Mouse (Mus musculus) stomach, postnatal 0 days (tissue): ENCODE measurements around the gene Olfr1057. TPM values are rescaled to one million over a fixed set of nuclear protein-coding genes. Genes with fewer than 3 reads are reported as not detected.
"Not testable (repeated sequence)": the region's sequence is repeated elsewhere in the genome, so short reads cannot be mapped to it uniquely, and the experiment has no call there.

Experiments used
- ATAC-seq: fragments of 200-750 bp; cut with Nextera tagmentation; 2 replicates; pipeline ENCODE4 v1.8.0; 2017; ENCODE audit not compliant: low FRiP score, low TSS enrichment
- DNase-seq: peaks from one replicate; pipeline ENCODE4 v3.0.0-alpha.2; 2016; ENCODE audit warnings: low spot score
- H3K27ac ChIP-seq: fragments of 300-500 bp; sonication (generic); replicated peaks from 2 replicates; pipeline ENCODE4 v1.5.1; 2014; ENCODE audit warnings: mild to moderate bottlenecking, control low read depth
- H3K27me3 ChIP-seq: fragments of 300-500 bp; sonication (generic); 2 replicates; pipeline ENCODE4 v1.6.1; 2014; ENCODE audit warnings: low read length; ENCODE audit not compliant: control insufficient read depth, insufficient read depth
- H3K36me3 ChIP-seq: fragments of 300-500 bp; sonication (generic); 2 replicates; pipeline ENCODE4 v1.6.1; 2014; ENCODE audit warnings: low read length, mixed read lengths; ENCODE audit not compliant: control insufficient read depth, insufficient read depth
- H3K4me1 ChIP-seq: fragments of 300-500 bp; sonication (generic); replicated peaks from 2 replicates; pipeline ENCODE4 v1.6.1; 2014; ENCODE audit warnings: antibody characterized with exemption; ENCODE audit not compliant: control insufficient read depth, insufficient read depth
- H3K4me2 ChIP-seq: fragments of 300-500 bp; sonication (generic); replicated peaks from 2 replicates; pipeline ENCODE4 v1.6.1; 2014; ENCODE audit warnings: low read depth, mild to moderate bottlenecking, control low read depth, moderate library complexity
- H3K4me3 ChIP-seq: fragments of 300-500 bp; sonication (generic); 2 replicates; pipeline ENCODE4 v1.5.1; 2014; ENCODE audit warnings: low read depth, low read length, control low read depth
- H3K9ac ChIP-seq: fragments of 300-500 bp; sonication (generic); 2 replicates; pipeline ENCODE4 v1.6.1; 2014; ENCODE audit warnings: mild to moderate bottlenecking, low read length, control low read depth, mixed read lengths
- H3K9me3 ChIP-seq: fragments of 300-500 bp; sonication (generic); 2 replicates; pipeline ENCODE4 v1.6.1; 2016; ENCODE audit warnings: low read length; ENCODE audit not compliant: control insufficient read depth
- CTCF ChIP-seq: IDR thresholded peaks from 2 replicates; pipeline ENCODE4 v1.5.1; 2016; ENCODE audit warnings: antibody characterized with exemption, low read depth, mild to moderate bottlenecking, moderate library complexity
- EP300 ChIP-seq: optimal IDR thresholded peaks from 2 replicates; pipeline ENCODE3; 2016; ENCODE audit warnings: antibody characterized with exemption
- WGBS: fragments of 180-500 bp; shearing (Covaris S2); extraction: QIAGEN DNeasy Blood & Tissue Kit; methylation state at CpG from one replicate; pipeline ENCODE4 v1.1.7; 2014; 5-methylcytosine and 5-hydroxymethylcytosine counted together
- polyA plus RNA-seq: library from polyadenylated mRNA; unstranded; fragments of >200 nt; fragmentation: Nextera tagmentation; extraction: Ambion mirVana; gene quantifications from 2 replicates; pipeline ENCODE4 v1.2.1, GENCODE M21; 2015

The Olfr1057 gene
- polyA plus RNA-seq, 1 experiment from 2014 or later, result not detected

DNA sequence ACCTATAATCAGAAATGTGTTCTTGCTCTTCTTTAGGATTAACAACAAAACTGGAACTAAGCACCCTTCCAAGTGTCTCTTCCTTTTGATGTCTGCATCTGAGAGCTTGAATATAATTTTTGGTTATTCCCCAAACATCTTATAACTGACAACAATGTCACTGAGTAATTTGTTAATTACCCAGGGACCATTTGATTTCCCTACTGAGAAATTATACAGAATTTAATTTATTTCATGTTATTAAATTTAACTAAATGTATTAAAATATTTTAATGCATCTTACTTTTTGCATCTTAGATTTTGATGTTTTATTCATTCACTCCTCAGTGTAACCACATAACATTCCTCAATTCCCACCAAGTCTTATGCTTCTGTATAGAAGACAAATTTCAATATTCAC, 15.8 kb downstream of the Olfr1057 start, which contains the start of gene Olfr1056:
Olfr1056 (minus strand) TSS at position 101 of the 400 bp plus-strand sequence.
- TF ChIP-seq CTCF (no peak), EP300 (no peak)
- H3K36me3 ChIP-seq, result no peaks in the 10 kb centered on the region
- H3K4me1 ChIP-seq, result no peaks in the 10 kb centered on the region
- DNase-seq (no peak), ATAC-seq (no peak)
- H3K27me3 ChIP-seq, result no peaks in the 10 kb centered on the region
- H3K27ac ChIP-seq, result no peak within 1 kb of the TSS
- no peak within 1 kb of the TSS for H3K9ac ChIP-seq
- no peak within 1 kb of the TSS for H3K4me2 ChIP-seq
- H3K9me3 ChIP-seq, result no peaks in the 10 kb centered on the region
- no peak within 1 kb of the TSS for H3K4me3 ChIP-seq

DNA sequence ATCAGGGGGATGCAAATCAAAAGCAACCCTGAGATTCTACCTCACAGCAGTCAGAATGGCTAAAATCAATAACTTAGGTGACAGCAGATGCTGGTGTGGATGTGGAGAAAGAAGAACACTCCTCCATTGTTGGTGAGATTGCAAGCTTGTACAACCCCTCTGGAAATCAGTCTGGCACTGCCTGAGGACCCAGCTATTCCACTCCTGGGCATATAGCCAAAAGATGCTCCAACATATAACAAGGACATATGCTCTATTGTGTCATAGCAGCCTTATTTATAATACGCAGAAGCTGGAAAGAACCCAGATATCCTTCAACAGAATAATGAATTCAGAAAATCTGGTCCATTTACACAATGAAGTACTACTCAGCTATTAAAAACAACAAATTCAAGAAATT, 26.4 kb downstream of the Olfr1057 start:
- not testable (repeated sequence) for H3K9ac ChIP-seq, H3K36me3 ChIP-seq, H3K4me1 ChIP-seq, H3K4me3 ChIP-seq, H3K9me3 ChIP-seq, ATAC-seq, H3K4me2 ChIP-seq, DNase-seq, H3K27me3 ChIP-seq, H3K27ac ChIP-seq
- WGBS, result 90% methylated on average over 1 of the region's 1 CpGs

DNA sequence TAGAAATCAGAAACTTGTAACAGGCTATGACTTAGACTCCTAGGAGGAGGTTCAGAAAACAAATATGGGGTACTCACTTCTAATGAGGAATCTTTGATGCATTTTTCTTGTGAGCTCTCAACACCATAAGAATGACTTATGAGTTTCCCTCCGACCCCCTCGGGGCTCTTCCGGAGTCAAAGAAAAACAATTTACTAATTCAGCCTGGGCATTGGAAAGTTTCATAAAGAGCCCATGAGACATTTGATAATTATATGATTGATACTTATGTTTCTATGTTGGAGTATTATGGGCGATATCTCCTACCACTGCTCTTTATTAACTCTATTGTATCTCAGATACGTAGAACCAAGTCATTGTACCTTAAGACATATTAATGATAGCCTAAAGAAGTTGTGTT, 28.0 kb downstream of the Olfr1057 start, which contains the start of gene Olfr1055:
Olfr1055 (minus strand) TSS at position 101 of the 400 bp plus-strand sequence.
- TF ChIP-seq CTCF (no peak), EP300 (no peak)
- no peak within 1 kb of the TSS for H3K27ac ChIP-seq
- H3K36me3 ChIP-seq, result no peaks in the 10 kb centered on the region
- no peak within 1 kb of the TSS for H3K4me3 ChIP-seq
- ATAC-seq (no peak), DNase-seq (no peak)
- no peaks in the 10 kb centered on the region for H3K4me1 ChIP-seq
- no peaks in the 10 kb centered on the region for H3K9me3 ChIP-seq
- H3K27me3 ChIP-seq, result no peaks in the 10 kb centered on the region
- no peak within 1 kb of the TSS for H3K4me2 ChIP-seq
- no peak within 1 kb of the TSS for H3K9ac ChIP-seq
- WGBS, result 79% methylated on average over 5 of the region's 5 CpGs

DNA sequence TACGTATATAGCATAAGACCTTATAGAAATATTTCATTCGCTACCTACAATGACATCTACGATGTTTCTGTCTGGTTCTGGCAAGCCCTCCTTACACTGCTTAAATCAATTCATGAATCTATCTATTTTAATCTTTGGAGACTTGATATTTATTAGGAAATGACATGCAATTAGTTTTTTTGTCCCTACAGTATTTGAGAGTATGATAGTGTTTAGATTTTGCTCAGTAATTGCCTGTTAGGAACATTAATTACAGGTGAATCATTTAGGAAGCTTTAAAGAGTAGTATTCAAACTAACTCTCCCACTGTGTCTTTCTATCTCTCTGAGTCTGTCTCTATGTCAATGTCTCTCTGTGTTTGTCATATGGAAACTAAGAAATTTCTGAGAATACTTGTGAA, 42.9 kb downstream of the Olfr1057 start, which contains the start of gene Olfr1054:
Olfr1054 (minus strand) TSS at position 101 of the 400 bp plus-strand sequence.
- Histone ChIP-seq H3K9me3 (no peaks in the 10 kb centered on the region), H3K4me2 (no peak within 1 kb of the TSS), H3K27me3 (no peaks in the 10 kb centered on the region), H3K4me1 (no peaks in the 10 kb centered on the region), H3K36me3 (no peaks in the 10 kb centered on the region), H3K4me3 (no peak within 1 kb of the TSS), H3K27ac (no peak within 1 kb of the TSS), H3K9ac (no peak within 1 kb of the TSS)
- WGBS, result 77% methylated on average over 3 of the region's 3 CpGs
- TF ChIP-seq CTCF (no peak), EP300 (no peak)
- DNase-seq, result no peak
- ATAC-seq, result no peak

Other genes starting within 250 kb of the Olfr1057 start
- not detected in 2 replicates for gene Olfr1039, start 242.5 kb downstream of the Olfr1057 start, polyA plus RNA-seq
- gene Olfr1040, start 231.7 kb downstream of the Olfr1057 start, polyA plus RNA-seq, result not detected in 2 replicates
- gene Olfr1042, start 216.6 kb downstream of the Olfr1057 start, polyA plus RNA-seq, result 0.01 TPM in 1 of 2 replicates, not detected in the other
- gene Olfr1043, start 210.9 kb downstream of the Olfr1057 start, polyA plus RNA-seq, result not detected in 2 replicates
- not detected in 2 replicates for gene Olfr1044, start 200.6 kb downstream of the Olfr1057 start, polyA plus RNA-seq
- gene Olfr52, start 192.7 kb downstream of the Olfr1057 start, polyA plus RNA-seq, result 0.05 TPM in 1 of 2 replicates, not detected in the other
- not detected in 2 replicates for gene Olfr1045, start 175.4 kb downstream of the Olfr1057 start, polyA plus RNA-seq
- not detected in 2 replicates for gene Olfr1046, start 159.1 kb downstream of the Olfr1057 start, polyA plus RNA-seq
- gene Olfr1047, start 147.0 kb downstream of the Olfr1057 start, polyA plus RNA-seq, result not detected in 2 replicates
- not detected in 2 replicates for gene Olfr1048, start 138.1 kb downstream of the Olfr1057 start, polyA plus RNA-seq
- gene Olfr1049, start 120.1 kb downstream of the Olfr1057 start, polyA plus RNA-seq, result not detected in 2 replicates
- gene Olfr1051, start 99.3 kb downstream of the Olfr1057 start, polyA plus RNA-seq, result not detected in 2 replicates
- not detected in 2 replicates for gene Olfr1052, start 85.9 kb downstream of the Olfr1057 start, polyA plus RNA-seq
- not detected in 2 replicates for gene Olfr1053, start 63.1 kb downstream of the Olfr1057 start, polyA plus RNA-seq
- not detected in 2 replicates for gene Olfr1054, start 43.0 kb downstream of the Olfr1057 start, polyA plus RNA-seq
- gene Olfr1055, start 28.1 kb downstream of the Olfr1057 start, polyA plus RNA-seq, result not detected in 2 replicates
- gene Olfr1056, start 15.9 kb downstream of the Olfr1057 start, polyA plus RNA-seq, result not detected in 2 replicates
- not detected in 2 replicates for gene Olfr1058, start 10.2 kb upstream of the Olfr1057 start, polyA plus RNA-seq
- not detected in 2 replicates for gene Olfr1061, start 35.7 kb upstream of the Olfr1057 start, polyA plus RNA-seq
- not detected in 2 replicates for gene Olfr1062, start 48.4 kb upstream of the Olfr1057 start, polyA plus RNA-seq
- not detected in 2 replicates for gene Olfr1065, start 72.2 kb upstream of the Olfr1057 start, polyA plus RNA-seq
- gene Olfr1066, start 77.9 kb upstream of the Olfr1057 start, polyA plus RNA-seq, result not detected in 2 replicates
- gene Olfr228, start 109.0 kb upstream of the Olfr1057 start, polyA plus RNA-seq, result not detected in 2 replicates
- not detected in 2 replicates for gene Olfr1076, start 130.1 kb upstream of the Olfr1057 start, polyA plus RNA-seq
- not detected in 2 replicates for gene Olfr1079, start 164.1 kb upstream of the Olfr1057 start, polyA plus RNA-seq
- gene Olfr1080, start 179.8 kb upstream of the Olfr1057 start, polyA plus RNA-seq, result not detected in 2 replicates
- not detected in 2 replicates for gene Olfr1082, start 220.6 kb upstream of the Olfr1057 start, polyA plus RNA-seq